Mouse (Mus musculus) lung, postnatal 10 days (tissue): ENCODE measurements at regions not wholly inside any gene's neighbourhood (a gene's known extent, or its start where the extent isn't known, plus 50 kb on each side); places are given as distances from the start of the nearest gene placed in this dataset.

Source experiments
- DNase-seq: peaks from one replicate; pipeline ENCODE4 v3.0.0; 2021

- no peak for DNase-seq
These were observed 53.6 kb upstream of the Gata5 start for GRCm38 (mm10) chr2:180388122-180388521.

GRCm38 (mm10) chr2:180387305-180387704, 52.8 kb upstream of the Gata5 start:
- DNase-seq = no peak

- DNase-seq = peak; percentile 4
These were observed 51.6 kb upstream of the Gata5 start for GRCm38 (mm10) chr2:180385967-180386688.

- no peak for DNase-seq
These were observed 50.9 kb upstream of the Gata5 start for GRCm38 (mm10) chr2:180385231-180385895.
